Mouse (Mus musculus): Measurements from ENCODE around the gene Gm9936.
"Not testable (repeated sequence)": the region's sequence is repeated elsewhere in the genome, so short reads cannot be mapped to it uniquely, and the experiment has no call there.

Gene Gm9936

DNA sequence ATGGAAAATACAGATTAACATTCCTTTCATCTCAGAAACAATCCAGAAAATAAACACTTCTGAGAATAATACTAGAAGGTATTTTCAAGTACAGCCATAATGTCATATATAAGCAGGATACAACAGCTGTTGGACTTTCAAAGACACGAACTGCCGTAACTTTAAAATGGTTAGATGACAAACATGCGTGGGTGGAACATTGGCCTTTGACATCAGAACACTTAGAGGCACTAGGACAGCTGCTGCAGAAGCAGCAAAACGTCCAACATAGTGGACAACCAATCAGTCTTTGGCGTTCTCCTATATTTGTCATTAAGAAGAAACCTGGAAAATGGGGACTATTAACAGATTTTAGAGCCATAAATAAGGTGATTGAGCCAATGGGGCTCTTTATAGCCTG is 18.0 kb downstream of the Gm9936 start:
- not testable (repeated sequence) for DNase-seq (ENCODE audit: low read depth, low spot score)

DNA sequence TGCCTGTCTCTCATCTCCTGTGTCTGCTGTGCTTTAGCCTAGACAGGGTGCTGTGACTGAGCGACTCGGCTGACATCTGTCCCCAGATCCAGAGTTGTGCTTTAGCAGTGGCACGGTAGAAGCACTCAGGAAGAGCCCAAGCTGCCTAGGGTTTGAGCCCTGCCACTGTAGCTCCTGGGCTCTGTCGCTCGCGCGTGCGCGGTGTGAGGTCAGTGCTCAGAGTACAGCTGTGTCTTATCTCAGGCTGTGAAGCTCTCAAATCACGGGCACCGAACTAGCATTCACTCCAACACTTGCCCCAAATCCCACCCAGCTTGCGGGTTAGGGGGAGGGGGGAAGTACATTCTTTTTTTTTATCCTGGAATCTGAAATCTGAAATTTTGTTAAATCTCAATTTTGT is 21.6 kb downstream of the Gm9936 start:
- DNase-seq (ENCODE audit: low read depth, low spot score) = peak; percentile 70

DNA sequence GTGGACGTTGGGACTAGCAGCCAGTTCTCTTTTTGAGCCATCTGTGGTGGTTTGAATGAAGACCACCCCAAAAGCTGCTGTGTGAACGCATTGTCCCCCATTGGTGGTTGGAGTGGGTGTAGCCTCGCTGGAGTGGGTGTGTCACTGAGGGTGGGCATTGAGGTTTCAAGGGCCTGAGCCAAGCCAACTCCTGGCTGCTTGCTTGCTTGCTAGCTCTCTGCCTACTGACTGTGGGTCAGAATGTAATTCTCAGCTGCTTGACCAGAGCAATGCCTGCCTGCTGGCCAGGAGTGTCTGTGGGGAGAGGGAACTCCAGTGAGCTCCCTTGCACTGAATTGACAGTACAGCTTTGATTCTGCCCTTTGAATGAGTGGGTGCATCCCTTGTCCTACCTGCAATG is 28.7 kb downstream of the Gm9936 start:
- no peak for DNase-seq (ENCODE audit: low read depth, low spot score)

- no peak for DNase-seq (ENCODE audit: low read depth, low spot score)
These were observed 31.1 kb downstream of the Gm9936 start for GRCm38 (mm10) chr5:114827427-114827826.

- DNase-seq (ENCODE audit: low read depth, low spot score) = peak; percentile 99
These were observed 32.3 kb downstream of the Gm9936 start for GRCm38 (mm10) chr5:114825978-114826691.

DNA sequence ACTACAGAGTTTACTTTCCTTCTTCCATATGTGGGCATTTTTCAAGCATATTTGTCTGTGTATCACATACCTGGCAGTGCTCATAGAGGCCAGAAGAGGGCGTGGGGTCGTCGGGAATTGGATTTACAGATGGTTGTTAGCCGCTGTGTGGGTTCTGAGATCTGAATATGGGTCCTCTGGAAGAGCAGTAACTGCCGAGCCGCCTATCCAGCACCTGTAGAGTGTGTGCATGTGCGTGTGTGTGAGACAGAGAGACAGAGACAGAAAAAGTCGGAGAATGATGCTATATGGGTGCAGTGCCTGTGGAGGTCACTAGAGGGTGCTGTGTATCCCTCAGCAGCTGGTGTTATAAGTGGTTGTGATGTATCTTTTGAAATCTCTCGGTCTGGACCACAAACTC is 34.3 kb downstream of the Gm9936 start:
- peak; percentile 84 for DNase-seq (ENCODE audit: low read depth, low spot score)

GRCm38 (mm10) chr5:114822796-114823688 is 35.4 kb downstream of the Gm9936 start, which contains the start of gene 1500011B03Rik:
Gene 1500011B03Rik (minus strand): TSS chr5:114823468.
- peak; percentile 90 for DNase-seq (ENCODE audit: low read depth, low spot score)

GRCm38 (mm10) chr5:114818124-114818523 is 40.4 kb downstream of the Gm9936 start:
- DNase-seq (ENCODE audit: low read depth, low spot score) = no peak

GRCm38 (mm10) chr5:114816599-114816998 is 41.9 kb downstream of the Gm9936 start:
- no peak for DNase-seq (ENCODE audit: low read depth, low spot score)

- DNase-seq (ENCODE audit: low read depth, low spot score) = peak; percentile 93
These were observed 44.8 kb downstream of the Gm9936 start for GRCm38 (mm10) chr5:114813525-114814181.

DNA sequence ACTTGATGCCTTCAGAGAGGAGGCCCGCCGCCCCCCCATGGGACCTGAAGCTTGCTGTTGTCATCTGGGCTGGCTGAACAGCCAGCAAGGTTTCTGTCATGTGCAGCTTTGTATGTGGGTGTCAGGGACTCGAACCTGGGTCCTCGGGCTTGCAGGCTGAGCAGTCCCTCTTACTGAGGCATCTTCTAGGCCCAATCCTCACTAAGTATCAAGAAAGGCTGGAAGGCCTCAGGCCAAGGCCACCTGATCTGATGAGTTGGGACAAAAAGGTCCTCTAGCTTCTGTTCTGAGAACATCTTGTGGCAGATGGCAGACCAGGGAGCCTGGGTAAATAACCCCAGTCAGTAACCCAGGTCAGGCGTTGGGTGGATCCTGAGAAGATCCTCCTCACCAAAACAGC is 48.7 kb downstream of the Gm9936 start:
- no peak for DNase-seq (ENCODE audit: low read depth, low spot score)

GRCm38 (mm10) chr5:114809181-114809756 is 49.2 kb downstream of the Gm9936 start:
- no peak for DNase-seq (ENCODE audit: low read depth, low spot score)

DNA sequence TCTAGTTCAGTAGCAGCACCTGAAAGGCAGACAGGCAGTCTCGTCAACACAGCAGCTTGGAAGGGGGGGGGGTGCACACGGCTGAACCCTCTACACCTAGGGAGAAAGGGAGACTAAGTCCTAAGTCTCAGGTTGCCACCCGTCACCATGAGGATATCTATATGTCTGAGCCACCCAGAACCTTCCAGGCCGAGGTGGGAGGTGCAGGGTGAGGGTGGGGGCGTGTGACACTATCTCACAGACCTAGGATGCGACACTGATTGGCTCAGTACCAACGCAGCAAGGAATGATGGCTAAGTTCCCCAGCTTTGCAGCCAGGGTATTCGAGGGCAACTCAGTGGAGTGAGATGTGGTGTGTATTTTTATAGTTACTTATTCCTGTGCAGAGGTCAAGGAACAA is 50.1 kb downstream of the Gm9936 start:
- no peak for DNase-seq (ENCODE audit: low read depth, low spot score)

DNA sequence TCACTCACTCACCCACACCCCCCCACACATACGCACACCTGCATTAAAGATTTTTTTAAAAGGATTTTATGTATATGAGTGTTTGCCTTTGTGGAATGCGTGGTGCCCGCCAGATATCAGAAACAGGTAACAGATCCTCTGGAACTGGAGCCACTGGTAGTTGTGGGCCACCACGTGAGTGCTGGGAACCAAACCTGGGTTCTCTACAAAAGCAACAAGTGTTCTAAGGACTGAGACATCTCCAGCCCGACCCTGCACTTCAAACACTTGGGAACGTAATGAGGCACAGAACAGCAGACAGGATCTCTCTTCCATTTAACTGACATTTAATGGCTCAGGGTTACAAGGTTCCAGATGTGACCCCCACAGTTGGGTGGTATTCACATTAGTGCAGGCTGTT is 50.6 kb downstream of the Gm9936 start:
- no peak for DNase-seq (ENCODE audit: low read depth, low spot score)

DNA sequence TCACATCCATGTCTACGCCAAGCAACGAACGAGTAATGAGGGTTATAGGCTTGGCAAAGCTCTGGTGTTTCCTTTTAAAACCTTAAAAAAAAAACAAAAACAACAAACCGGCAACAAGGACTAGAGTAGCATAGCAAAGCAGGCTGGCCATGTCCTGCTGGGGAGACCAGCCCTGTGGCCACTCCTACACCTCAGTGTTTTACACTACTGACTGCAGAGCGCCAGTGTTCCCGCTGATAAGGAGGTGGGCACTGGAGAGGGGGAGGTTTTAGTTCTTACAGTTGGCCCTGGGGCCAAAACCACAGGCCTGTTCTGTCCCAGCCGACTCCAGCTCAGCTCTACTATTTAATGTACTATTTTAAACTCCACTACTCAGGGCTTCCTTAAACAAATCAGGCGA is 51.0 kb downstream of the Gm9936 start:
- no peak for DNase-seq (ENCODE audit: low read depth, low spot score)

- DNase-seq (ENCODE audit: low read depth, low spot score) = no peak
These were observed 51.4 kb downstream of the Gm9936 start for GRCm38 (mm10) chr5:114807063-114807462.

GRCm38 (mm10) chr5:114806636-114807035 is 51.8 kb downstream of the Gm9936 start:
- DNase-seq (ENCODE audit: low read depth, low spot score) = no peak

Data from ZHBTc4 (cell line).